Mouse (Mus musculus): Measurements from ENCODE around the gene Jmjd7. TPM values are rescaled to one million over a fixed set of nuclear protein-coding genes. Genes with fewer than 3 reads are reported as not detected.

The Jmjd7 gene
- 19.5 and 22.5 TPM in 2 replicates for polyA plus RNA-seq (2012; rRNA removed)

GRCm38 (mm10) chr2:120026984-120027949 lies at the start of gene Jmjd7, which contains the start of gene Gm28042:
Gene Jmjd7 (plus strand): TSS chr2:120027483.
Gene Gm28042 (plus strand): TSS chr2:120027493.

DNA sequence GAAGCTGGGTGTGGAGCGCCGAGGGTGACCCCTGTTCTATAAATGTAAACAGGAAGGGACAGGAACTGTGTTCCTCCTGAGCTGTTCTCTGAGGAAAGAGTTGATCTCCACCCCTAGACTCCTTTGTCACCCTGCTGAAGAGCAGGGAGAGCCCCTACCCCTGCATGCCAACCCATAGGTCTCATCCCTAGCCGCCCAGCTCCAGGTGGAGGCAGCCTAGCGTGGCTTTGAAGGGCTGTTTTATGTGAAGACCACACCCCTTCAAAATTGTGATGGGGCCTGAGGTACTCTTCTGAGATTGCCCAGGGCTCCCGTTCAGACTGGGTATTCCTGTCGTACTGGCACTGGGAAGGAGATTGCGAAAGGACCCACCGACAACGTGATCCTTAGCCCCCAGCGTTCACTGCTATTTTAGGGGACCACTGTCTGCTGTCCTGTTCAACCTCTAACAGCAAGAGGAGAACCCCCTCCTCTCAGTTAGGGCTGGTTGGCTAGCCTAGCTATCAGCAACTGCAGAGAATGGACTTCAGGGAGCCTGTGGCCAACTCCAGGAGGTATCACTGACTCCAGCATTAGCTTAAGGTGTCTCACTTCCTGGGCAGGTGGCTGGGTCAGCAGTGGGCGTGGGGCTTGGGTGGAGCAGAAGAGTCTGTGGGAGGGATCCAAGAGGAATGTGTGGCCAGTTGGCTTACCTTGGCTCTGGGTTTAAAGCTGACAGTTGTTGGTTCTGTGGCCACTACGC lies 5.6 kb downstream of the Jmjd7 start, which contains the start of gene Pla2g4b:
TSS of gene Pla2g4b (plus strand) at position 692 of the 742 bp plus-strand sequence.

Other genes starting within 250 kb of the Jmjd7 start
- gene Rpap1, start 239.9 kb upstream of the Jmjd7 start, polyA plus RNA-seq (2012; rRNA removed) = 21.9 and 22.8 TPM in 2 replicates
- gene Tyro3, start 229.8 kb upstream of the Jmjd7 start, polyA plus RNA-seq (2012; rRNA removed) = 32.2 and 36.3 TPM in 2 replicates
- 21.9 and 24.1 TPM in 2 replicates for gene Mga, start 130.3 kb upstream of the Jmjd7 start, polyA plus RNA-seq (2012; rRNA removed)
- 27.8 and 32.3 TPM in 2 replicates for gene Mapkbp1, start 54.8 kb upstream of the Jmjd7 start, polyA plus RNA-seq (2012; rRNA removed)
- gene Gm28042, start within 50 bp of the Jmjd7 start, polyA plus RNA-seq (2012; rRNA removed) = 24.6 and 25.6 TPM in 2 replicates
- 29.2 and 32.2 TPM in 2 replicates for gene Pla2g4b, start 5.9 kb downstream of the Jmjd7 start, polyA plus RNA-seq (2012; rRNA removed)
- 7.3 and 8.6 TPM in 2 replicates for gene Ehd4, start 127.1 kb downstream of the Jmjd7 start, polyA plus RNA-seq (2012; rRNA removed)
- 3.3 and 3.5 TPM in 2 replicates for gene Pla2g4e, start 217.9 kb downstream of the Jmjd7 start, polyA plus RNA-seq (2012; rRNA removed)